Mouse (Mus musculus) liver, postnatal 0 days (tissue): ENCODE data around the gene Gm49337. TPM values are rescaled to one million over a fixed set of nuclear protein-coding genes. Genes with fewer than 3 reads are reported as not detected.

Experiments
- ATAC-seq: fragments of 200-750 bp; cut with Nextera tagmentation; 2 replicates; pipeline ENCODE4 v1.8.0; 2017; ENCODE audit warnings: mild to moderate bottlenecking, moderate library complexity
- DNase-seq: peaks from one replicate; pipeline ENCODE4 v3.0.0-alpha.2; 2016
- H3K27ac ChIP-seq: fragments of 300-500 bp; sonication (generic); 2 replicates; pipeline ENCODE4 v1.5.1; 2014; ENCODE audit warnings: antibody characterized with exemption, moderate library complexity, mild to moderate bottlenecking, low read depth
- H3K27me3 ChIP-seq: fragments of 300-500 bp; sonication (generic); 2 replicates; pipeline ENCODE4 v1.6.1; 2014; ENCODE audit warnings: low read length, control low read depth, mixed read lengths; ENCODE audit not compliant: insufficient read depth
- H3K36me3 ChIP-seq: fragments of 300-500 bp; sonication (generic); replicated peaks from 2 replicates; pipeline ENCODE4 v1.6.1; 2014; ENCODE audit warnings: mild to moderate bottlenecking, control low read depth, low read length, moderate library complexity, mixed read lengths; ENCODE audit not compliant: insufficient read depth
- H3K4me1 ChIP-seq: fragments of 300-500 bp; sonication (generic); 2 replicates; pipeline ENCODE4 v1.6.1; 2014; ENCODE audit warnings: antibody characterized with exemption, mild to moderate bottlenecking, control low read depth; ENCODE audit not compliant: insufficient read depth
- H3K4me2 ChIP-seq: fragments of 300-500 bp; sonication (generic); 2 replicates; pipeline ENCODE4 v1.6.1; 2014; ENCODE audit warnings: low read depth, mild to moderate bottlenecking, low read length, moderate library complexity, mixed read lengths
- H3K4me3 ChIP-seq: fragments of 300-500 bp; sonication (generic); 2 replicates; pipeline ENCODE4 v1.5.1; 2014; ENCODE audit warnings: low read depth, low read length
- H3K9ac ChIP-seq: fragments of 300-500 bp; sonication (generic); replicated peaks from 2 replicates; pipeline ENCODE4 v1.6.1; 2014; ENCODE audit warnings: mild to moderate bottlenecking, moderate library complexity
- H3K9me3 ChIP-seq: fragments of 300-500 bp; sonication (generic); 2 replicates; pipeline ENCODE4 v1.6.1; 2016; ENCODE audit warnings: mild to moderate bottlenecking, control low read depth, low read length, mixed read lengths
- CTCF ChIP-seq: sonication (generic); IDR thresholded peaks from 2 replicates; pipeline ENCODE4 v1.5.1; 2016; ENCODE audit warnings: antibody characterized with exemption, low read depth
- EP300 ChIP-seq: IDR thresholded peaks from 2 replicates; pipeline ENCODE4 v1.6.1; 2016; ENCODE audit warnings: antibody characterized with exemption, low read depth, mild to moderate bottlenecking
- WGBS: fragments of 180-500 bp; shearing (Covaris S2); extraction: QIAGEN DNeasy Blood & Tissue Kit; methylation state at CpG from one replicate; pipeline ENCODE4 v1.1.7; 2014; ENCODE audit not compliant: insufficient replicate concordance; 5-methylcytosine and 5-hydroxymethylcytosine counted together
- polyA plus RNA-seq: library from polyadenylated mRNA; unstranded; fragments of >200 nt; fragmentation: Nextera tagmentation; extraction: Ambion mirVana; gene quantifications from 2 replicates; pipeline ENCODE4 v1.2.1, GENCODE M21; 2015

The Gm49337 gene
- polyA plus RNA-seq, 1 experiment from 2014 or later: not detected

DNA sequence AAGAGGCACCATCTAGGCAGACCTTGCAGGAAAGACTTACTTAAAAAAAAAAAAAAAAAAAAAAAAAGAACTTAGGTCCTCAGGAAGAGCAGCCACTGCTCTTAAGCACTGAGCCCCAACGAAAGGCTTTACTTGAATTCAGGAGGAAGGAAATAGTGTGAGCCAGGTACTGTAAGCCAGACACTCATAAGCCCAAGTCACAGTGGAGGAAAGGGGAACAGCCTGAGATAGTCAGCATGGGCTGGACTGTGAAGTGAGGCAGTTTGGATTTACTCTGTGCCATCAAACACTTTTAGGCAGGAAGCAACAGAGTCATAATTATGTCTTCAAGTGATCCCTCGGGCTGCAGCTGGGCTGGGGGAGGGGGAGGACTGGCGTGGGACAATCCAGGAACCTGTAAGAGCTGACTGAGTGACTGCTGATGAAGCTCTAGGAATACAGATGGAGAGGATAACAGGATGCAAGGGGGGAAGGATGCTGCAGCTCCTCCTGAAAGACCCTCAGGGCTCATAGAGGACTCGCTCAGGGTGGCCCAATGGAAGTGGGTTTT lies 19.2 kb downstream of the Gm49337 start:
- Histone ChIP-seq H3K36me3 (no peaks in the 10 kb centered on the region), H3K4me2 (no peak overlapping the region), H3K4me1 (peaks cover 4% of the 10 kb centered on the region; the same call in 1 of the 2 replicates), H3K9me3 (no peaks in the 10 kb centered on the region), H3K27ac (no peak overlapping the region), H3K27me3 (no peaks in the 10 kb centered on the region), H3K4me3 (no peak overlapping the region), H3K9ac (no peak overlapping the region)
- ATAC-seq: no peak
- no peak for DNase-seq
- TF ChIP-seq EP300: no peak
- no peak for TF ChIP-seq CTCF
- WGBS: 43% methylated on average over 4 of the region's 4 CpGs

DNA sequence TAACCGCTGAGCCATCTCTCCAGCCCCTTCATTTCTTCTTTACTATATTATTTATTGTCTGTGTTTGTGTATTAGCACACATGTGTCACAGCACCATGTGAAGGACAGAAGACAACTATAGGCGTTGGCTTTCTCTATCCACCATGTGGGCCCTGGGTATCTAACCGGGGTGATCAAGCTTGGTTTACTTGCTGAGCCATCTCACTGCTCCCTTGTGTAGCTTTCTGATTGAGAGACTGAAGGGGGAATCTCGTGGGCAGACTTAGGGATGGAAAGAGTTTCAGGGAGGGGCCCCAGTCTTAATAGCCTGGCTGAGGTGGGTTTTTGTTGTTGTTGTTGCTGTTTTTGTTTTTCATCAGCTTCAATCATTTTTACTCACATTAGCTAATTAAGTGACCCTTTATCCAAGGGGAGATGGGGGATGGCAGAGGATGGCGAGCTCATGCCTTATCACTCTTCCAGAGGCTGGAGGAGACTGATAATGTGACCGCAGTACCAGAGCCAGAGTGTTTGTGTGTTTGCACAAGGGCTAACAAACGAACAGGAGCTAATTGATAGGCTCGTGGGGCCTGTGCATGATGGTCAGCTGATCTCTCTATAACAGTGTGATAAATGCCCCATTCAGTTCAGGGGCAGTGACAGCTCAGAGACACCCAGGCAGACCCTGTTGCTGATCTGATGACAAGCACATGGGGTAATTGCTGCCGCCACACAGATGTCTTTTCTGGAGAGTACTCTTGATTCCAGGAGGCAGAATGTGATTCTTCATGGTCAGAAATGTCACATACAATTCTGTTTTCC lies 20.6 kb downstream of the Gm49337 start:
- H3K4me1 ChIP-seq: peaks cover 4% of the 10 kb centered on the region; the same call in 1 of the 2 replicates
- H3K4me2 ChIP-seq: peak overlapping the region; percentile 33; the same call in 1 of the 2 replicates
- peak; percentile 96 for ATAC-seq
- H3K9ac ChIP-seq: no peak overlapping the region
- DNase-seq: peak; percentile 34
- H3K27me3 ChIP-seq: no peaks in the 10 kb centered on the region
- 39% methylated on average over 9 of the region's 9 CpGs for WGBS
- H3K9me3 ChIP-seq: no peaks in the 10 kb centered on the region
- H3K36me3 ChIP-seq: no peaks in the 10 kb centered on the region
- peak; percentile 93 for TF ChIP-seq EP300
- no peak for TF ChIP-seq CTCF
- H3K4me3 ChIP-seq: no peak overlapping the region
- H3K27ac ChIP-seq: peak overlapping the region; percentile 60

DNA sequence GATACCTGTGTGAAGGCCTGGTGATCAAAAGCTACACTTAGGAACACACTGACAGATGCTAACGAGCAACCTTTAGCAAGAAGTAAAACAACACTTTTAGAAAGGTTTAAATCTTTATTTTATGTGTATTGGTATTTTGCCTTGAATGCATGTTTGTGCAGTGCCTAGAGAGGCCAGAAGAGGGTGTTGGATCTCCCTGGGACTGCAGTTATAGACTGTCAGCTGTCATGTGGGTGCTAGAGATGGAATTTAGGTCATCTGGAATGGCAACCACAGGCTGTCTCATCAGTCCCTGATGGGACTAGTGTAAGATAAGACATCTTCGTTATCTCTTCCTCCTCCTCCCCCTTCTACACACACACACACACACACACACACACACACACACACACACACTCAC lies 25.2 kb downstream of the Gm49337 start:
- peak; percentile 52 for TF ChIP-seq CTCF
- no peak for TF ChIP-seq EP300
- DNase-seq (no peak), ATAC-seq (no peak)
- H3K4me3 ChIP-seq: no peak overlapping the region
- H3K4me2 ChIP-seq: no peak overlapping the region
- 55% methylated on average over 2 of the region's 2 CpGs for WGBS
- no peak overlapping the region for H3K9ac ChIP-seq
- H3K27me3 ChIP-seq: no peaks in the 10 kb centered on the region
- no peaks in the 10 kb centered on the region for H3K9me3 ChIP-seq
- H3K36me3 ChIP-seq: no peaks in the 10 kb centered on the region
- no peaks in the 10 kb centered on the region for H3K4me1 ChIP-seq
- H3K27ac ChIP-seq: no peak overlapping the region

DNA sequence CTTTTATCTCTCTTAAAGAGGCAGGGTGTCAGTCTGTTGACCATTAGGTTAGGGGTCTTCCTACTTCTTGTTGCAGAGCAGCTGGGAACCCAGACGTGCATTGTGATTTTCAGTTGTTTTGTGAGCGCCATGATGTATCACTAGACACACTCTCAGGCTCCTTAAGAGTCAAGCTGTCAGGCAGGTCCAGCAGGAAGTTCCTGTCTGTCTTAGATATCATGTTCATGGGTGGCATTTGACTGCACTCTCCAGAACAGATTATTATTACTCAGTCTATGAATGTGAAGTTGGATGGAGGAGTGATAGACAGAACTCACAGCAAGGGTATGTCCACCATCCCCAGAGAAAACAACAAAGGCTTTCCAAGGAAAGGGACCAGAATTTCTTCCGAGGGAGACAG lies 31.2 kb downstream of the Gm49337 start:
- Histone ChIP-seq H3K27ac (no peak overlapping the region), H3K27me3 (no peaks in the 10 kb centered on the region)
- ATAC-seq: no peak

DNA sequence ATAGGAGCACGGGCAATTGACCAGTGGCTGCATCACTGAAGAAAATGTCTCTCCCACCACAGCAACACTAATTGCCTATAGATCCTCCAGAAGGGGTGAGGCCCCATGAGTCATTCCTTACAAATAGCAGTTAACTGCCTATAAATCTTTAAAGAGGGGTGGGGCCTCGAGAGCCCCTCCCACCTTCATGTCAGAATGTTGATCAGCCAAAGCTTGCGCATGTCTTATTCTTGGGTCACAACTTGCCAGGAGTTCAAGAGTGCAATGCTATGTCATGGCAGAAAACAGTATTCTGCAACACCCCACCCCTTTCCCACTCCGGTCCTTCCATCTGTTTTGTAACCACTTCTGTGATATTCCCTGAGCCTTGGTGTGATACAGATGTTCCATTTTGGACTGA lies 33.3 kb downstream of the Gm49337 start:
- no peak for ATAC-seq

More for the DNA sequence above, 31.2 kb downstream of the Gm49337 start:
- 55% methylated on average over 3 of the region's 3 CpGs for WGBS
- no peak for DNase-seq
- Histone ChIP-seq H3K4me3 (no peak overlapping the region), H3K36me3 (no peaks in the 10 kb centered on the region), H3K9me3 (no peaks in the 10 kb centered on the region), H3K4me1 (no peaks in the 10 kb centered on the region), H3K4me2 (no peak overlapping the region), H3K9ac (no peak overlapping the region)
- TF ChIP-seq CTCF (no peak), EP300 (no peak)

DNA sequence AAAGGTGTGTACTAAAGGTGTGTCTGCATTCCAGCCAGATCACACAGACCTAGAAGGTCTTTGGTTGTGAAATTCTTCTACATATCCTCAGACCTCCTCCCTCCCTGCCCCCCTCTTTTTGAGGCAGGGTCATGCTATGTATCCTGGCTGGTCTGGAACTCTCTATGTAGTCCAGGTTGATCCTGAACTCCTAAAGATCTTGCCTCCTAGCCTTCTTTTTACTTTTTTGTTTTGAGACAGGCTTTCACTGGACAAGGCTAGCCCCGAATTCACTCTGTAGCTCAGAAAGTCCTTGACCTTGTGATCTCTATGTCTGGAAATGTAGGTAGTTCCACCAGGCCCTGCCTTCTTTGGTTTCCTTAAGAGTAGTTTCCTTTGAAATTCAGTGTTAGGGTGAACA lies 35.7 kb downstream of the Gm49337 start:
- Histone ChIP-seq H3K9ac (no peak overlapping the region), H3K4me2 (no peak overlapping the region), H3K4me3 (no peak overlapping the region), H3K4me1 (no peaks in the 10 kb centered on the region), H3K36me3 (no peaks in the 10 kb centered on the region), H3K9me3 (no peaks in the 10 kb centered on the region), H3K27ac (no peak overlapping the region), H3K27me3 (no peaks in the 10 kb centered on the region)
- 47% methylated on average over 1 of the region's 1 CpGs for WGBS
- no peak for ATAC-seq
- no peak for DNase-seq
- no peak for TF ChIP-seq EP300
- no peak for TF ChIP-seq CTCF

More for the DNA sequence above, 33.3 kb downstream of the Gm49337 start:
- Histone ChIP-seq H3K9me3 (no peaks in the 10 kb centered on the region), H3K4me2 (no peak overlapping the region), H3K27ac (no peak overlapping the region), H3K27me3 (no peaks in the 10 kb centered on the region), H3K36me3 (no peaks in the 10 kb centered on the region), H3K4me1 (no peaks in the 10 kb centered on the region), H3K4me3 (no peak overlapping the region), H3K9ac (no peak overlapping the region)
- no peak for DNase-seq
- WGBS: 79% methylated on average over 4 of the region's 4 CpGs
- TF ChIP-seq EP300 (no peak), CTCF (no peak)
